Mouse (Mus musculus): ENCODE measurements around the gene Acads.

DNA sequence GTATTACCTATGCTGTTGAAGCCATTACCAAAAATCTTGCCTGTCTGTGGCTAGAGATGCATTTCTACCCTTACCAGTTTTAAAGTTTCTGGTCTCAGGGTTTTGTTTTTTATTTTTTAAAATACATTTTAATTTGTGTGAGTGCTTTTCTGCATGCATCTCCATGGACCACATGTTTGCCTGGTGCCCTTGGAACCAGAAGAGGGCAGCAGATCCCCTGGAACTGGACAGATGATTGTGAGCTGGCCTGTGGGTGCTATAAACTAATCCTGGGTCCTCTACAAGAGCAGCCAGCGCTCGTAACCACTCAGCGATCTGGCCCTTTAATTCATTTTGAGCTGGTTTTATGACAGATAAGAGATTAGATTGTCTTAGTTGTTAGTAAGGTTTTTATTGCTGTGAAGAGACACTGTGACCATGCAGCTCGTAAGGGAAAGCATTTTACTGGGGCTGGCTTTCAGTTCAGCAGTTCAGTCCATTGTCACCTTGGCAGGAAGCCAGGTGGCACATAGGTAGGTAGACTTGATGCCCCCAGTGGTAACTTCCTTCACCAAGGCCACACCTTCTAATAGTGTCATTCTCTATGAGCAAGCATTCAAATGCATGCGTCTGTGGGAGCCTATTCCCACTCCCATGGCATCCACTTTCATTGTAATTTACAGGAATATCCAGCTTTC, 29.4 kb downstream of the Acads start:
- TF ChIP-seq POLR2A (IDR thresholded peaks at IDR 0.05; ENCODE audit: control insufficient read depth, extremely low read depth, insufficient read depth, low read length, poor library complexity) = no peak
- TF ChIP-seq CTCF (IDR thresholded peaks at IDR 0.05; ENCODE audit: borderline replicate concordance, control insufficient read depth, extremely low read depth, insufficient read depth, low read length, poor library complexity) = no peak

Data from thymus, adult 2 months (tissue).